Mouse (Mus musculus) small intestine, adult 2 months (tissue): ENCODE results near the gene Pde4a. TPM values are rescaled to one million over a fixed set of nuclear protein-coding genes. Genes with fewer than 3 reads are reported as not detected.
A peak's percentile ranks its signal among the peaks of the same experiment; 100 is the strongest.
"Not testable (repeated sequence)": the region's sequence is repeated elsewhere in the genome, so short reads cannot be mapped to it uniquely, and the experiment has no call there.

Experiments used
- H3K27ac ChIP-seq: fragments of 200-500 bp; 2 replicates; pipeline ENCODE4 v1.5.1; 2012; ENCODE audit warnings: low read depth, low read length, control low read depth, inconsistent platforms; ENCODE audit not compliant: insufficient read depth
- H3K27me3 ChIP-seq: fragments of 200-500 bp; 2 replicates; pipeline ENCODE4 v1.6.1; 2012; ENCODE audit warnings: mild to moderate bottlenecking, moderate library complexity, low read length, inconsistent platforms; ENCODE audit not compliant: control insufficient read depth, insufficient read depth
- H3K36me3 ChIP-seq: fragments of 200-500 bp; 2 replicates; pipeline ENCODE4 v1.6.1; 2012; ENCODE audit warnings: mild to moderate bottlenecking, low read length, control low read depth, inconsistent platforms; ENCODE audit not compliant: control insufficient read depth, insufficient read depth
- H3K4me1 ChIP-seq: fragments of 200-500 bp; 2 replicates; pipeline ENCODE4 v1.6.1; 2012; ENCODE audit warnings: low read length, inconsistent platforms, mixed read lengths; ENCODE audit not compliant: control insufficient read depth, insufficient read depth, insufficient read length
- H3K4me3 ChIP-seq: fragments of 200-500 bp; 2 replicates; pipeline ENCODE4 v1.5.1; 2012; ENCODE audit warnings: low read depth, mild to moderate bottlenecking, control low read depth, inconsistent platforms, low read length, moderate library complexity
- CTCF ChIP-seq: fragments of 200-500 bp; IDR thresholded peaks from 2 replicates; pipeline ENCODE4 v1.5.1; 2012; ENCODE audit warnings: low read depth, mild to moderate bottlenecking, control low read depth, inconsistent platforms, low read length, moderate library complexity, mixed read lengths; ENCODE audit not compliant: insufficient replicate concordance, insufficient read length; ENCODE audit errors: extremely low read depth
- POLR2A ChIP-seq: fragments of 200-500 bp; IDR thresholded peaks from 2 replicates; pipeline ENCODE4 v1.6.1; 2012; ENCODE audit warnings: low read depth, mild to moderate bottlenecking, control low read depth, inconsistent platforms, low read length, moderate library complexity
- WGBS: fragments of 180-500 bp; shearing (Covaris S2); methylation state at CpG from one replicate; pipeline ENCODE4 v1.1.7; 2018; 5-methylcytosine and 5-hydroxymethylcytosine counted together
- polyA plus RNA-seq: library from polyadenylated mRNA; depleted of rRNA; stranded (reverse); fragments of >200 nt; gene quantifications from 2 replicates; pipeline ENCODE4 v1.2.3, GENCODE M21; 2012

Gene Pde4a
- polyA plus RNA-seq, 1 experiment: 5.1 TPM

GRCm38 (mm10) chr9:21184733-21185132, 19.2 kb downstream of the Pde4a start:
- H3K27me3 ChIP-seq: no peaks in the 10 kb centered on the region
- no peaks in the 10 kb centered on the region for H3K36me3 ChIP-seq
- no peak overlapping the region for H3K4me3 ChIP-seq
- TF ChIP-seq CTCF: no peak
- TF ChIP-seq POLR2A: no peak
- H3K4me1 ChIP-seq: peaks cover 13% of the 10 kb centered on the region
- WGBS: 43% methylated on average over 2 of the region's 2 CpGs
- no peak overlapping the region for H3K27ac ChIP-seq

GRCm38 (mm10) chr9:21185436-21185835, 19.9 kb downstream of the Pde4a start:
- TF ChIP-seq CTCF: no peak
- TF ChIP-seq POLR2A: no peak
- Histone ChIP-seq H3K4me1 (peaks cover 13% of the 10 kb centered on the region), H3K27me3 (no peaks in the 10 kb centered on the region), H3K4me3 (no peak overlapping the region), H3K36me3 (no peaks in the 10 kb centered on the region), H3K27ac (no peak overlapping the region)
- 85% methylated on average over 5 of the region's 5 CpGs for WGBS

- Histone ChIP-seq H3K27ac (no peak overlapping the region), H3K4me1 (no peaks in the 10 kb centered on the region), H3K27me3 (no peaks in the 10 kb centered on the region), H3K4me3 (no peak overlapping the region), H3K36me3 (0 out of 2 replicates have a peak, but pooled peaks cover 3% of the 10 kb centered on the region)
- no peak for TF ChIP-seq POLR2A
- TF ChIP-seq CTCF: peak; percentile 37; the same call in 1 of the 2 replicates
- 35% methylated on average over 7 of the region's 7 CpGs for WGBS
Measured at GRCm38 (mm10) chr9:21189905-21190304, 24.4 kb downstream of the Pde4a start.

- H3K27ac ChIP-seq: no peak overlapping the region
- H3K4me3 ChIP-seq: no peak overlapping the region
- no peak for TF ChIP-seq POLR2A
- TF ChIP-seq CTCF: no peak
- no peaks in the 10 kb centered on the region for H3K27me3 ChIP-seq
- H3K36me3 ChIP-seq: 0 out of 2 replicates have a peak, but pooled peaks cover 3% of the 10 kb centered on the region
- H3K4me1 ChIP-seq: no peaks in the 10 kb centered on the region
- 84% methylated on average over 3 of the region's 3 CpGs for WGBS
Measured at GRCm38 (mm10) chr9:21190670-21191069, 25.2 kb downstream of the Pde4a start.

GRCm38 (mm10) chr9:21193786-21194185, 28.3 kb downstream of the Pde4a start:
- H3K27me3 ChIP-seq: no peaks in the 10 kb centered on the region
- WGBS: 79% methylated on average over 3 of the region's 3 CpGs
- TF ChIP-seq POLR2A (no peak), CTCF (no peak)
- no peaks in the 10 kb centered on the region; the same call in 1 of the 2 replicates for H3K4me1 ChIP-seq
- H3K36me3 ChIP-seq: 0 out of 2 replicates have a peak, but pooled peaks cover 3% of the 10 kb centered on the region
- no peak overlapping the region for H3K4me3 ChIP-seq
- H3K27ac ChIP-seq: no peak overlapping the region

GRCm38 (mm10) chr9:21194787-21195493, 29.4 kb downstream of the Pde4a start:
- Histone ChIP-seq H3K36me3 (0 out of 2 replicates have a peak, but pooled peaks cover 3% of the 10 kb centered on the region), H3K27me3 (no peaks in the 10 kb centered on the region), H3K4me1 (no peaks in the 10 kb centered on the region; the same call in 1 of the 2 replicates), H3K4me3 (no peak overlapping the region), H3K27ac (no peak overlapping the region)
- TF ChIP-seq CTCF (no peak), POLR2A (no peak)
- WGBS: 89% methylated on average over 4 of the region's 4 CpGs

GRCm38 (mm10) chr9:21195736-21196505, 30.4 kb downstream of the Pde4a start:
- WGBS: 57% methylated on average over 7 of the region's 7 CpGs
- H3K27ac ChIP-seq, H3K4me1 ChIP-seq, H3K4me3 ChIP-seq, H3K27me3 ChIP-seq, H3K36me3 ChIP-seq: not testable (repeated sequence)
